Mouse (Mus musculus): ENCODE results near the gene Epas1. TPM values are rescaled to one million over a fixed set of nuclear protein-coding genes. Genes with fewer than 3 reads are reported as not detected.

The Epas1 gene
- polyA plus RNA-seq, 1 experiment from 2014 or later, result 9.5 TPM

DNA sequence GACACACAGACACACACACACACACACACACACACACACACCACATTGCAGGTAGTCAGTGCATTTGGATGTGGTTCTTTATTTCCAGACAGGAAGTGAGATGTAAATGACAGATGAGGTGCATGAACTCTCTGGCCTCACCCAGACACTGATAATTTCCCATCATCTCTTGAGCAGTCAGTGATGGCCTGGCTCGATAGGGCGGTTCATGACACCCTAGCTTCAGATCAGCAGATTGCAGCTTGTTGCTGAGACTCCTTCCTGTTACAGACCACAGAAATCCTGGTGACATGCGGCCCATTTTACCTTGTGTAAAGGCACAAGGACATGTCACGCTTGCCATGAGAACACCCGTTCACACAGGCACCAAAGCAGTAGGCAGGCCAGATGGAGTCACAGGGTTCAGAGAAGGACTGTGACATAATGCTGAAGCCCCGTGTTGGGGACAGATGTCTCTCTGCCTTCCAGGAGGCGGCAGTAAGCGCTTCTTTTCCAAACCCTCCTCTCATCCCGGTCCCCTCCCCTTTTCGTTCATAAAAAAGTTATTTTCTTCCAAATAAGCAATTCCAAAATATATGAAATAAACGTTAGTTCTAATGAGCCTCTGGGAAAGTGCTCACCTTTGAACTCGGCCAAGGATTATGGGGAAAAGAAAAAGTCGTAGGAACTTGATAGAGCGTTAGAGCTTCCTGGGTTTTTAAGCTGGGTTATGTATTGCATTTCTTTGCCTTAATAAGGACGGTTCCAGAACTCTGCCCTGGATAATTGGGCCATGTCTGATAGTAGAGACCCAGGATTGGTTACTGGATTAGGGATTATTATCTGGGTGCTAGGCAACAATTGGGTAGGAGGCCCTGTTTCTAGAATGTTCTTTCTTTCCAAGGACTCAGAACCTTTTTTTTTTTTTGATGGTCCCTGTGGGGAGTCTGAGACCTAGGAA is 26.0 kb downstream of the Epas1 start:
- no peak overlapping the region for H3K9ac ChIP-seq
- WGBS, result 65% methylated on average over 15 of the region's 15 CpGs
- no peaks in the 10 kb centered on the region for H3K27me3 ChIP-seq
- H3K36me3 ChIP-seq, result no peaks in the 10 kb centered on the region
- H3K4me2 ChIP-seq, result no peak overlapping the region
- H3K27ac ChIP-seq, result no peak overlapping the region
- no peaks in the 10 kb centered on the region for H3K9me3 ChIP-seq (replicated peaks)
- peaks cover 35% of the 10 kb centered on the region for H3K4me1 ChIP-seq
- H3K4me3 ChIP-seq (replicated peaks), result no peak overlapping the region
- no peak for ATAC-seq (replicated peaks; ENCODE audit: low FRiP score)

DNA sequence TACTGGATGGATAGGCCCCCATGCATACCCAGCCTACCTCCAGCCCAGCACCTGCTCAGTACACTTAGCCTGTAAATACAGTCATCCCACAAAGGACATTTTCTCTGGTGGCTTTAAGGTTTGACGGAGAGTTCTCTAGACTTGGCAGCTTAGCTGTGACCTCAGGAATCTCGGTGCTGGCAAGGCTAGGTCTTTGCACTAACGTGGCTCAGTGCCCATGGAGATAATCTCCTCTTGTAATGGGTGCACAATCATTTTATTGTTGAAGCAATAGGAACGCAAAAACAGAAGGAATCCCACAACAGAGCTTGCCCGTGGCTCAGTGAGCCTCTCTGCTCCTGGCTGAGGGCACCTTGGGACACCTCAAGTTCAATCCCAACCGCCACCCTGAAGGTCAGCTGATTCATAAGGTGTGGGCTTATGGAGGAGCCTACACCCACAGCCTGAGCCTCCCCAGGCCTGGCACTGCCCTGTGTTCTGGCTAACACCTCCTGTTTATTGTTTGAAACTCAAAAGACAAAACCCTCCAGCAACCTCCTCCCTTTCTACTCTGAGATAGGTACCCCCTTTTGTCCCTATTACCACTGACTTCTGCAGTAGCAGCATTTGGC is 27.3 kb downstream of the Epas1 start:
- Histone ChIP-seq H3K27ac (no peak overlapping the region), H3K9ac (no peak overlapping the region), H3K4me2 (no peak overlapping the region), H3K4me3 (replicated peaks) (no peak overlapping the region), H3K27me3 (no peaks in the 10 kb centered on the region), H3K36me3 (no peaks in the 10 kb centered on the region), H3K4me1 (peaks cover 49% of the 10 kb centered on the region), H3K9me3 (replicated peaks) (no peaks in the 10 kb centered on the region)
- 79% methylated on average over 6 of the region's 6 CpGs for WGBS
- ATAC-seq (replicated peaks; ENCODE audit: low FRiP score), result no peak

GRCm38 (mm10) chr17:86781755-86782400 is 28.4 kb downstream of the Epas1 start:
- no peaks in the 10 kb centered on the region for H3K27me3 ChIP-seq
- H3K27ac ChIP-seq, result 0 out of 2 replicates have a peak overlapping the region, but pooled peaks have one; percentile 30
- WGBS, result 64% methylated on average over 12 of the region's 12 CpGs
- H3K4me2 ChIP-seq, result no peak overlapping the region
- no peak overlapping the region for H3K4me3 ChIP-seq (replicated peaks)
- ATAC-seq (replicated peaks; ENCODE audit: low FRiP score), result no peak
- peaks cover 57% of the 10 kb centered on the region for H3K4me1 ChIP-seq
- H3K9me3 ChIP-seq (replicated peaks), result no peaks in the 10 kb centered on the region
- no peak overlapping the region for H3K9ac ChIP-seq
- H3K36me3 ChIP-seq, result no peaks in the 10 kb centered on the region

DNA sequence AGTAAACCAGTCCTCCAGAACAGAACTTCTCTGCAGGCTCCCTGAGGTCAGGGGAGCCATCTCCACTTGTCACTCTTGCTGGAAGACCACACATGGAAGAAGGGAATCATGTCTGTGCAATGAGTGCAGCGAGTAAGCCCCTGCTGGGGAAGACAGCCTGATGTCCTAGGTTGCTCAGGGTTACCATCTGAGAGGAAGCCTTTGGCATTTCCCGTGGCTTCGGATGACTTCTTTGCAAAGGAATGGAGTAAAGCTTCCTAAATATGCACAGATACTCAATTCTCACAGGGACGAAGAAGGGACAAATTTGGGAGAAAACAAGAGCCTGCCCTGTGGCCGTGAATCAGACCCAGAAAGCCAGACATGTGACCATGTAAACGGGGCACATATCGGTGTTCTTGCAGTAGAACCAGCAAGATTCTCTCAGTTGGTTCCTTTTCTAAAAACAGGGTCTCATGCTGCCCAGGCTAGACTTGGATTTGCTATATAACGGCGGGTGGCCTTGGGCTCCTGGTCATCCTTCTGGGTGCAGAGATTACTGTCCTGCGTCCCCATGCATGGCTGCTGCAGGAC is 31.0 kb downstream of the Epas1 start:
- Histone ChIP-seq H3K36me3 (no peaks in the 10 kb centered on the region), H3K4me1 (peaks cover 71% of the 10 kb centered on the region), H3K4me3 (replicated peaks) (no peak overlapping the region), H3K27ac (peak overlapping the region; percentile 79), H3K9ac (no peak overlapping the region), H3K4me2 (no peak overlapping the region), H3K9me3 (replicated peaks) (no peaks in the 10 kb centered on the region), H3K27me3 (no peaks in the 10 kb centered on the region)
- WGBS, result 67% methylated on average over 10 of the region's 10 CpGs
- ATAC-seq (replicated peaks; ENCODE audit: low FRiP score), result no peak

DNA sequence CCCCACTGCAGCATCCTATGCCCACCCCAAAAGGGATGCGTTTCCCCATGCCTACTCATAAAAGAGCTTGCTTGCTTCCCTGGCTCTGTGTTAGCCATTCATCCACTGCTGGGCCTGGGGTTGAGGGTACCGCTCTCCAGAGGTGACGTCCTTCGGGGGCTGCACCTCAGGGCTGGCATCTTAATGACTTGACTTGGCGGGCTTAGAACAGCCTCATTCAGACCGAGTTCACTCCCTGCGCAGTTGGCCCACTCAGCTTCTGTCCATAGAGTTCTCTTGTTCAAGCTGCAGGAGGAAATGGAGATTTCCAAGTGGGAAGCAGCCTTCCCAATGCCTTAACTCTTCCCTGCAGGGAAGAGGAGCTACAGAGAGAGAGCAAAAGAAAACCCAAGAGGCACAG is 32.1 kb downstream of the Epas1 start:
- WGBS, result 41% methylated on average over 7 of the region's 7 CpGs
- H3K9ac ChIP-seq, result no peak overlapping the region
- H3K4me3 ChIP-seq (replicated peaks), result no peak overlapping the region
- H3K27ac ChIP-seq, result peak overlapping the region; percentile 79
- no peaks in the 10 kb centered on the region for H3K36me3 ChIP-seq
- H3K4me1 ChIP-seq, result peaks cover 64% of the 10 kb centered on the region
- no peaks in the 10 kb centered on the region for H3K9me3 ChIP-seq (replicated peaks)
- peak overlapping the region; percentile 25 for H3K4me2 ChIP-seq
- no peaks in the 10 kb centered on the region for H3K27me3 ChIP-seq
- ATAC-seq (replicated peaks; ENCODE audit: low FRiP score), result no peak

DNA sequence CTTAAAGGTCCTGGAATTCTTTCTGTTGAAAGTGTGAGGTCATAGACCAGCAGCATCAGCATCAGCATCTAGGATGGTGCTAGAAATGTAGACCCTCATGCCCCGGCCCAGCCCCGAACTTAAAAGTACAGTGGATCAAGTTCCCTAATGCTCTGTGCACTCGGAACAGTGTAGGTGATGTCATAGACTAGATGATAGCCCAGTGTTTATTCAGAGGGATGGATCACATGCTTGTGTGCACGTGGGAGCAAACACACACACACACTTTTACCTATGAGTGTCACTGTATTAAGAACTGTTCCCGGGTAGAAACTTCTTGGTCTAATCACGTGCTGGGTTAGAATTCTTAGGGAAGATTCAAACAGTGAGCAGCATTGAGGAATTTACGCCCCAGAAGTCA is 33.0 kb downstream of the Epas1 start:
- Histone ChIP-seq H3K4me2 (no peak overlapping the region), H3K27ac (0 out of 2 replicates have a peak overlapping the region, but pooled peaks have one; percentile 79), H3K27me3 (no peaks in the 10 kb centered on the region), H3K9me3 (replicated peaks) (no peaks in the 10 kb centered on the region), H3K9ac (no peak overlapping the region), H3K4me1 (peaks cover 62% of the 10 kb centered on the region), H3K4me3 (replicated peaks) (no peak overlapping the region), H3K36me3 (no peaks in the 10 kb centered on the region)
- 0 out of 2 replicates have a peak, but pooled peaks have one; percentile 34 for ATAC-seq (replicated peaks; ENCODE audit: low FRiP score)
- WGBS, result 65% methylated on average over 7 of the region's 7 CpGs

DNA sequence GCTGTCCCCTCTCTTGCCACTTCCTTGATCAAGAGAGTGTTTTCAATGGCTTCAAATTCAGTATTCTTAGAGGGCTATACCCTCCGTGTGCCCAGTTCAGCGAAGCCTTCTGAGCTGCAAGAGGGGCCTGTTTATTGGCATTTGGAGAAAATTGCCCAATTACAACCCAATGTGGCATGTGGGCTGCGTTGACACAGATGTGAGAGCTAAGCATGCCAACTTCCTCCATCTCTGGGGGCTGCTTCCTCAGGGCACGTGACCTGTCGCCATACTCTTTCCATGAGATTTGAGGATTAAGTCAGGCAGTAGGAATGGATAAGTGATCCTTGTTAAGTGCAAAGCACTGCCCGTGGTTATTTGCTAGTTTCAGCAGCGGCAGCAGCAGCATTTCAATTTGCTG is 34.3 kb downstream of the Epas1 start:
- no peak for ATAC-seq (replicated peaks; ENCODE audit: low FRiP score)
- Histone ChIP-seq H3K36me3 (no peaks in the 10 kb centered on the region), H3K4me2 (no peak overlapping the region), H3K9me3 (replicated peaks) (no peaks in the 10 kb centered on the region), H3K4me3 (replicated peaks) (no peak overlapping the region), H3K27me3 (no peaks in the 10 kb centered on the region), H3K4me1 (peaks cover 50% of the 10 kb centered on the region), H3K9ac (no peak overlapping the region), H3K27ac (no peak overlapping the region)
- WGBS, result 51% methylated on average over 7 of the region's 7 CpGs

DNA sequence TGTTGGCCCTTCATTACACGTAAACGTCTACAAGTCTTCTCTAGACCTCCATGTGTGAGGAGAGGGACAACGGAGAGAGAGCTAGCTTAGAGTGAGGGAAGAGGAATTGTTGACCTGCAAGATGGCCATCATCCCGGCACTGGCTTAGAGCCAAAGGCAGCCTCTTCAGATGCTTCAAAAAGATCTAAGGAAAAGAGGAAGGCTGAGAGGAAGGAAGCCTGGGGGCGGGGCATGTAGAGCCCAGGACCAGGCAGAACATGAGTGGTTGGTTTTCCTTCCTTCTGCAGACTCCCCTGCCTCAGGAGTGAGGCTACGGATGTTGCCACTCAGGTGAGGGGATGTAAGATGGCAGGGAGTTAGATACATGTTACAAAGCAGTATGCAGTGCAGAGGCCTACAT is 34.8 kb downstream of the Epas1 start:
- H3K4me3 ChIP-seq (replicated peaks), result no peak overlapping the region
- H3K9ac ChIP-seq, result no peak overlapping the region
- no peak overlapping the region for H3K27ac ChIP-seq
- 48% methylated on average over 6 of the region's 6 CpGs for WGBS
- peaks cover 47% of the 10 kb centered on the region for H3K4me1 ChIP-seq
- H3K27me3 ChIP-seq, result no peaks in the 10 kb centered on the region
- H3K4me2 ChIP-seq, result no peak overlapping the region
- no peaks in the 10 kb centered on the region for H3K9me3 ChIP-seq (replicated peaks)
- no peaks in the 10 kb centered on the region for H3K36me3 ChIP-seq
- ATAC-seq (replicated peaks; ENCODE audit: low FRiP score), result 0 out of 2 replicates have a peak, but pooled peaks have one; percentile 33

DNA sequence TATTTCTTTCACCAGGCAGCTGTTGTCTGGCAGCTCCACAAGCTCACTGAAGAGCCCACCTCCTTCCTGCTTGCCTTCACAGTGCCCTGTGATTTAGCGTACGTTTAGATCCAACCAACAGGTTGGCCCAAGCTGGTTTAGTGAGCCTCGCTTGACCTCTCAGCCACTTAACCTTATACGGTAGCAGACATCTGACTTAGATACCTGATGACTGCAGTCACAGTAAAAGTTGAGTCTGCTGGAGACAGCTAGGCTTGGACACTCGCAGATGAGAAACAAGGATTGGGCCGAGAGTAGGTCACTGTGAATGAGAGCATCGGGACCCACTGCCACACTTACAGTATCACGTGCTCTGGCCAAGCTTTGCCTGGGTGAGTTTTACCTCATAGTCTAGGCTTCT is 38.4 kb downstream of the Epas1 start:
- Histone ChIP-seq H3K4me3 (replicated peaks) (no peak overlapping the region), H3K9ac (no peak overlapping the region), H3K4me2 (no peak overlapping the region), H3K9me3 (replicated peaks) (no peaks in the 10 kb centered on the region), H3K4me1 (peaks cover 17% of the 10 kb centered on the region), H3K27ac (no peak overlapping the region), H3K36me3 (no peaks in the 10 kb centered on the region), H3K27me3 (no peaks in the 10 kb centered on the region)
- WGBS, result 84% methylated on average over 8 of the region's 8 CpGs
- ATAC-seq (replicated peaks; ENCODE audit: low FRiP score), result no peak

DNA sequence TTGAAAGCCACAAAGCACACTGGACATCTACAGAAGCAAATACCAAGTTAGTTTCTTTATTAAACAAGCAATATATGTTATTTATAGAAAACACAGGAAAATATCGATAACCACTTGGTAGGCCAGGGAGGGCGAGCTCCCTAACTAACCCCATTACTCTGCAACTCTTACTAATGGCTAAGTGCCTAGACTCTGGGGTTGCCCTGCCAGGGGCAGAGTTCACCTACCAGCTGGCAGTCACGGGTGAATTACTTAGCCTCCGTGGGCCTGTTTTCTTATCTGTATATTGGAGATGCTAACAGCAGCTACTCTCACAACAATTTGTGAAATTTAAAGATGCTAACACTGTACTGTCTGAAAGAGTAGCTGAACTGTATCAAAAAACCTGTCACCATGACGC is 42.3 kb downstream of the Epas1 start:
- Histone ChIP-seq H3K9ac (no peak overlapping the region), H3K4me2 (no peak overlapping the region), H3K9me3 (replicated peaks) (no peaks in the 10 kb centered on the region), H3K4me3 (replicated peaks) (no peak overlapping the region), H3K27me3 (no peaks in the 10 kb centered on the region), H3K36me3 (no peaks in the 10 kb centered on the region), H3K27ac (no peak overlapping the region), H3K4me1 (peaks cover 19% of the 10 kb centered on the region)
- no peak for ATAC-seq (replicated peaks; ENCODE audit: low FRiP score)
- 68% methylated on average over 5 of the region's 5 CpGs for WGBS

GRCm38 (mm10) chr17:86797031-86797430 is 43.5 kb downstream of the Epas1 start:
- Histone ChIP-seq H3K9ac (no peak overlapping the region), H3K4me3 (replicated peaks) (no peak overlapping the region), H3K27me3 (no peaks in the 10 kb centered on the region), H3K27ac (no peak overlapping the region), H3K36me3 (no peaks in the 10 kb centered on the region), H3K4me1 (peaks cover 29% of the 10 kb centered on the region), H3K9me3 (replicated peaks) (no peaks in the 10 kb centered on the region), H3K4me2 (no peak overlapping the region)
- WGBS, result 94% methylated on average over 13 of the region's 13 CpGs
- ATAC-seq (replicated peaks; ENCODE audit: low FRiP score), result no peak

GRCm38 (mm10) chr17:86798460-86798859 is 45.0 kb downstream of the Epas1 start:
- H3K27me3 ChIP-seq, result no peaks in the 10 kb centered on the region
- H3K9me3 ChIP-seq (replicated peaks), result no peaks in the 10 kb centered on the region
- ATAC-seq (replicated peaks; ENCODE audit: low FRiP score), result no peak
- H3K27ac ChIP-seq, result peak overlapping the region; percentile 66
- H3K4me2 ChIP-seq, result no peak overlapping the region
- peaks cover 35% of the 10 kb centered on the region for H3K4me1 ChIP-seq
- no peak overlapping the region for H3K9ac ChIP-seq
- no peaks in the 10 kb centered on the region for H3K36me3 ChIP-seq
- H3K4me3 ChIP-seq (replicated peaks), result no peak overlapping the region
- 56% methylated on average over 8 of the region's 8 CpGs for WGBS
